Mouse (Mus musculus) liver, postnatal 0 days (tissue): ENCODE data around the gene Haus2. TPM values are rescaled to one million over a fixed set of nuclear protein-coding genes. Genes with fewer than 3 reads are reported as not detected.

ENCODE experiments used
- ATAC-seq: fragments of 200-750 bp; cut with Nextera tagmentation; 2 replicates; pipeline ENCODE4 v1.8.0; 2017; ENCODE audit warnings: mild to moderate bottlenecking, moderate library complexity
- DNase-seq: peaks from one replicate; pipeline ENCODE4 v3.0.0-alpha.2; 2016
- H3K27ac ChIP-seq: fragments of 300-500 bp; sonication (generic); 2 replicates; pipeline ENCODE4 v1.5.1; 2014; ENCODE audit warnings: antibody characterized with exemption, moderate library complexity, mild to moderate bottlenecking, low read depth
- H3K27me3 ChIP-seq: fragments of 300-500 bp; sonication (generic); 2 replicates; pipeline ENCODE4 v1.6.1; 2014; ENCODE audit warnings: low read length, control low read depth, mixed read lengths; ENCODE audit not compliant: insufficient read depth
- H3K36me3 ChIP-seq: fragments of 300-500 bp; sonication (generic); replicated peaks from 2 replicates; pipeline ENCODE4 v1.6.1; 2014; ENCODE audit warnings: mild to moderate bottlenecking, control low read depth, low read length, moderate library complexity, mixed read lengths; ENCODE audit not compliant: insufficient read depth
- H3K4me1 ChIP-seq: fragments of 300-500 bp; sonication (generic); 2 replicates; pipeline ENCODE4 v1.6.1; 2014; ENCODE audit warnings: antibody characterized with exemption, mild to moderate bottlenecking, control low read depth; ENCODE audit not compliant: insufficient read depth
- H3K4me2 ChIP-seq: fragments of 300-500 bp; sonication (generic); 2 replicates; pipeline ENCODE4 v1.6.1; 2014; ENCODE audit warnings: low read depth, mild to moderate bottlenecking, low read length, moderate library complexity, mixed read lengths
- H3K4me3 ChIP-seq: fragments of 300-500 bp; sonication (generic); 2 replicates; pipeline ENCODE4 v1.5.1; 2014; ENCODE audit warnings: low read depth, low read length
- H3K9ac ChIP-seq: fragments of 300-500 bp; sonication (generic); replicated peaks from 2 replicates; pipeline ENCODE4 v1.6.1; 2014; ENCODE audit warnings: mild to moderate bottlenecking, moderate library complexity
- H3K9me3 ChIP-seq: fragments of 300-500 bp; sonication (generic); 2 replicates; pipeline ENCODE4 v1.6.1; 2016; ENCODE audit warnings: mild to moderate bottlenecking, control low read depth, low read length, mixed read lengths
- CTCF ChIP-seq: sonication (generic); IDR thresholded peaks from 2 replicates; pipeline ENCODE4 v1.5.1; 2016; ENCODE audit warnings: antibody characterized with exemption, low read depth
- EP300 ChIP-seq: IDR thresholded peaks from 2 replicates; pipeline ENCODE4 v1.6.1; 2016; ENCODE audit warnings: antibody characterized with exemption, low read depth, mild to moderate bottlenecking
- WGBS: fragments of 180-500 bp; shearing (Covaris S2); extraction: QIAGEN DNeasy Blood & Tissue Kit; methylation state at CpG from one replicate; pipeline ENCODE4 v1.1.7; 2014; ENCODE audit not compliant: insufficient replicate concordance; 5-methylcytosine and 5-hydroxymethylcytosine counted together
- polyA plus RNA-seq: library from polyadenylated mRNA; unstranded; fragments of >200 nt; fragmentation: Nextera tagmentation; extraction: Ambion mirVana; gene quantifications from 2 replicates; pipeline ENCODE4 v1.2.1, GENCODE M21; 2015

Gene Haus2
- polyA plus RNA-seq, 1 experiment from 2014 or later, result 9.0 TPM

DNA sequence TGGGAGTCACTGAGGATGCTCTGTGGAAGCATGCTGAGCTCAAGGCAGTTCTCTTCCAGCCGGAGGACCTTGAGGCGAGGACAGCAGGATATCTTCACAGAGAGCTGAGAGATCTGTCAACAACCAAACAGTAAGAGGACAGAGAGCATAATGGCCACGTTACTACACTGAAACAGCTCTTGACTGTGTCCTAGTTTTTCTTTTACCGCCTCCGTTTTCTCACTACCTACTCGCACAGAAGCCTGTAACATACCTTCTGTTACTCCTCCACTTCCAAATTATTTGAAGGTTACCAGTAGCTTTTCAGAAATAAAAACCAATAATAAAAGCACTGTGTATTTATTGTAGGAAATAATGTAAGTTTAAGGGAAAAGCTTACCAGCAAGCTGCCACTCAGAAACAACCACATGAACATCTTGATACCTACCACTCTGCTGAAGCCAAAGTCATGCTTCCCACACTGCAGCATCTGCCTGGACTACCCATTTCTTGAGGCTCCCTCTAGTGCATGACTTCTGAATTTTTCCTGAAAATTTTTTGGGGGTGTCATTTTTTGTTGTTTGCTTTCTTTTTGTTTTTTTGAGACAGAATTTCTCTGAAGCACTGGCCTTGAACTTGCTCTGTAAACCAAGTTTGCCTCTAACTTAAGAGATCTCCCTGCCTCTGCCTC is 3.0 kb upstream of the Haus2 start:
- no peak for ATAC-seq
- Histone ChIP-seq H3K27ac (no peak overlapping the region), H3K4me2 (no peak overlapping the region), H3K4me1 (peaks cover 19% of the 10 kb centered on the region), H3K9ac (no peak overlapping the region), H3K9me3 (no peaks in the 10 kb centered on the region), H3K4me3 (no peak overlapping the region), H3K36me3 (no peaks in the 10 kb centered on the region; the same call in 1 of the 2 replicates), H3K27me3 (no peaks in the 10 kb centered on the region)
- no peak for TF ChIP-seq EP300
- TF ChIP-seq CTCF, result peak; percentile 57
- WGBS, result 84% methylated on average over 6 of the region's 6 CpGs
- DNase-seq, result no peak

DNA sequence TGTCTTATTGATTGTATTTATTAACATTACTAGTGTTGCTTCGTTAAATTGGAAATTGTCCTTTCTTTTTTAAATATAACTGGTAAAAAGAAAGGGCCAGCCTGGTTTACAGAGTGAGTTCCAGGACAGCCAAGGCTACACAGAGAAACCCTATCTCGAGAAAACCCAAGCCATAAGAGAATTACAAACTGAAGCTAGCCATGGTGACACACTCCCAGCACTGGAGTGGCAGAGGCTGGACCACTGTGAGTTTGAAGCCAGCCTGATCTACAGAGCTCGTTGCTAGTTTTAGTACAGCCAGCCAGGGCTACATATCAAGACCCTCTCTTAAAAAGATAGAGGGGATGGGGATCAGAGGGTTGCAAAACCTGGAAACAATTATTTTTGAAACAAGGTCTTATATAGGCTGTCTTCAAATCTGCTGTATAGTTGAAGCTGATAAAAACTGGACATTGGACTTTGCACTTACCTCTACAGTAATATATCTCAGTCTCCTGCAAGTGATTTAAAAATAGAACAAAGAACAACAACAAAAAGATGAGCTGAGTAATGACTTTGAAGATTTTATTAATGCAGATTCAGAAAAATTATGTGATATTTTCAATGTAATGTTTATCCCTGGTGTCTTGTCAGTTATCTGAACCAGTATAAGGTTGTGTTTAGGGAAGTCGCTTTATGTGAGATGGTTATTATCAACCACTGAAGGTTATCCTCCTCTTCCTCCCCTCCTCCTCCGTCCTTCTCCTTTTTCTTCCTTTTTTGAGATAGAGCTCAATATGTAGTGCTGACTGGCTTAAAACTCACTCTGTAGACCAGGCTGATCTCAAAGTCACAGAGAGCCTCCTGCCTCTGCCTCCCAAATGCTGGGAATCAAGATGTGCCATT is 7.3 kb downstream of the Haus2 start:
- no peak for ATAC-seq

DNA sequence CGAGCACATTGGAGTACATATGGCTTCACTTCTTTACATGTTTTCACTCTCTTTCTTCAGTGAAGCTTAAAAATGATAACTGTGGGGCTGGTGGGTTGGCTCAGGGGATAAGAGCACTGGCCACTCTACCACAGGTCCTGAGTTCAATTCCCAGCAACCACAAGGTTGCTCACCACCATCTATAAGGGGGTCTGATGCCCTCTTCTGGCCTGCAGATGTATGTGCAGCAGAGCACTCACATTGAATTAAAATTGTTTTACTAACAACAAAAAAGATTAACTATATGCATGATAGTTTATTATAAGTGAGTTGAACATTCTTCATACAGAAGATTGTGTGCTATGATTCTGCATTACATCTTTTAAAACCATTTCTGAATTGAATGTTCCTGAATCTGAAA is 10.4 kb downstream of the Haus2 start:
- Histone ChIP-seq H3K4me2 (no peak overlapping the region), H3K4me3 (no peak overlapping the region), H3K9ac (no peak overlapping the region), H3K27me3 (no peaks in the 10 kb centered on the region), H3K27ac (no peak overlapping the region), H3K4me1 (no peaks in the 10 kb centered on the region), H3K9me3 (no peaks in the 10 kb centered on the region), H3K36me3 (peaks cover 26% of the 10 kb centered on the region; the same call in 1 of the 2 replicates)
- TF ChIP-seq EP300, result no peak
- TF ChIP-seq CTCF, result peak; percentile 51
- no peak for DNase-seq
- no peak for ATAC-seq
- 90% methylated on average over 1 of the region's 1 CpGs for WGBS

More for the DNA sequence above, 7.3 kb downstream of the Haus2 start:
- no peak overlapping the region for H3K4me3 ChIP-seq
- peaks cover 40% of the 10 kb centered on the region for H3K36me3 ChIP-seq
- no peaks in the 10 kb centered on the region for H3K27me3 ChIP-seq
- 72% methylated on average over 5 of the region's 5 CpGs for WGBS
- no peak overlapping the region for H3K4me2 ChIP-seq
- no peak for DNase-seq
- no peak overlapping the region for H3K9ac ChIP-seq
- no peaks in the 10 kb centered on the region for H3K9me3 ChIP-seq
- no peak overlapping the region for H3K27ac ChIP-seq
- 0 out of 2 replicates have a peak, but pooled peaks cover under 1% of the 10 kb centered on the region for H3K4me1 ChIP-seq
- no peak for TF ChIP-seq CTCF

DNA sequence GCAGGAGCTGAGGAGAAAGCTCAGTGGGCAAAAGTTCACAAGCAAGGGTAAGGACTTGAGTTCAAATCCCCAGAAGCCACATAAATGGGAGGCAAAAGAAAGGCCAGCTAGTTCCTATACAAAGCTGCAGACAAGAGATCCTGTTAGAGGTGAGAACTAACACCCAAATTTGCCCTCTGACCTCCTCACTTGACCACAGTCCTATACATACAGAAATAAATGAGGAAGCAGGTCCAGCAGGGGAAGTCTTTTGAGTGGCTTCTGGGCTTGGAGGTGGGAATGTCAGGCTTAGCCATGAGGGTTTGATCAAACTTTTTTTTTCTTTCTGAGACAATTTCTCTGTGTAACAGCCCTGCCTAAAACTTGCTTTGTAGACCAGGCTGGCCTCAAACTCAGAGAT is 13.7 kb downstream of the Haus2 start:
- no peaks in the 10 kb centered on the region for H3K4me1 ChIP-seq

DNA sequence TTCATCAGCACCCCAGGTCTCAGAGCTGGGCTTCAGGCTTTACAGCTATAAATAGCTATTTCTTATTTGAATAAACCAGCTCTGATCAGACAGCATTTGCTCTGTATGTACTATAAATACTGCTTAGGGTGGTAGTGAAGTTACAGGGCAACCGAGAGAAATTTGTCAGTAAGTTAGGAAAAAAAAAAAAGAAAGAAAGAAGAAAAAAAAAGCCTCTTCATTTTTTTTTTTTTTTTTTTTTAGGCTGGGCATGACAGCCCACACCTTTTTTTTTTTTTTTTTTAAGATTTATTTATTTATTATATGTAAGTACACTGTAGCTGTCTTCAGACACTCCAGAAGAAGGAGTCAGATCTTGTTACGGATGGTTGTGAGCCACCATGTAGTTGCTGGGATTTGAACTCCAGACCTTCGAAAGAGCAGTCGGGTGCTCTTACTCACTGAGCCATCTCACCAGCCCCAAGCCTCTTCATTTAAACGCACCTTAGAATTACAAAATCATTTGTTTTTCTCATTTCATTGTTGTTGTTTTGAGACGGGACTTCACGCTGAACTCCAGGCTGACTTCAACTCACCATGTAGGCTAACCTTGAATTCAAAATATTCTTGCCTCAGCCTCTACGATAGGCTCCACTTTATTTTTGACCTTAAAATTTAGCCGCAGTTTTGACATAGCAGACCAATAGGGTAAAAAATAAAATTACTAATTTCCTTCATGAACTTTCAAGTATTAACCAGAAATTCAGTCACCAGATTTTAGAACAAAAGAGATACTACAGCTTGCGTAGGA is 19.1 kb downstream of the Haus2 start:
- 28% methylated on average over 10 of the region's 10 CpGs for WGBS
- ATAC-seq (no peak), DNase-seq (no peak)
- Histone ChIP-seq H3K4me1 (peaks cover 32% of the 10 kb centered on the region), H3K9ac (no peak overlapping the region), H3K27ac (no peak overlapping the region), H3K4me3 (peak overlapping the region; percentile 60), H3K27me3 (no peaks in the 10 kb centered on the region), H3K4me2 (peak overlapping the region; percentile 86), H3K36me3 (no peaks in the 10 kb centered on the region), H3K9me3 (no peaks in the 10 kb centered on the region)
- TF ChIP-seq EP300 (no peak), CTCF (no peak)

More for the DNA sequence above, 13.7 kb downstream of the Haus2 start:
- H3K36me3 ChIP-seq, result peaks cover 17% of the 10 kb centered on the region; the same call in 1 of the 2 replicates
- no peaks in the 10 kb centered on the region for H3K9me3 ChIP-seq
- no peaks in the 10 kb centered on the region for H3K27me3 ChIP-seq
- no peak overlapping the region for H3K9ac ChIP-seq
- H3K4me2 ChIP-seq, result no peak overlapping the region
- DNase-seq (no peak), ATAC-seq (no peak)
- H3K4me3 ChIP-seq, result no peak overlapping the region
- TF ChIP-seq EP300 (no peak), CTCF (no peak)
- no peak overlapping the region for H3K27ac ChIP-seq
